Mouse (Mus musculus): ENCODE results near the gene Prkd1. TPM values are rescaled to one million over a fixed set of nuclear protein-coding genes. Genes with fewer than 3 reads are reported as not detected.

The Prkd1 gene
- polyA plus RNA-seq, 1 experiment from 2014 or later, result 4.5 TPM

DNA sequence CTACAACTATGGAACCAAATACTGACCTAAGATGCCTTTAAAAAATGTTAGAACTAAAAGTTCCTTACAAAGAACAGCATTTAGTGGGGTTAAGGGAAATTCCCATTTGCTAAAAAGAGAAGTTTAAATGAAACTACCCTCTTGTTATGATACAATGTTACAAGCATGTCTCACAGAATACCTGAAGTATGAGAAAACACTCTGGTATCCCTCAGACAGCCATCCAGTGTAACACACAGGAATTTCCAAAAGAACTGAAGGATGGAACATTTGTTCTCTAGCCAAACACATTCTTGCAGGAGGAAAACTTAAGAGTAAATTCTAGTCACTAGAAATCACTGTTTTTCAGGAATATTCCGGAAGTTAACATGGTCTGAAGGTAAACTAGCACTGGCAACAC is 33.0 kb downstream of the Prkd1 start:
- H3K27ac ChIP-seq (ENCODE audit: low read length), result no peak overlapping the region
- no peak overlapping the region for H3K4me2 ChIP-seq (ENCODE audit: low read depth, low read length)
- H3K36me3 ChIP-seq (ENCODE audit: control insufficient read depth, insufficient read depth), result no peaks in the 10 kb centered on the region
- WGBS, result 83% methylated on average over 1 of the region's 1 CpGs
- no peaks in the 10 kb centered on the region for H3K9me3 ChIP-seq (replicated peaks; ENCODE audit: control insufficient read depth, low read length)
- no peak for ATAC-seq (replicated peaks; ENCODE audit: extremely low read depth, insufficient read depth, low FRiP score)
- H3K9ac ChIP-seq (ENCODE audit: low read length), result no peak overlapping the region
- H3K4me1 ChIP-seq (ENCODE audit: control insufficient read depth, insufficient read depth, low read length), result peaks cover 13% of the 10 kb centered on the region
- no peak overlapping the region for H3K4me3 ChIP-seq (ENCODE audit: low read length)
- no peaks in the 10 kb centered on the region for H3K27me3 ChIP-seq (ENCODE audit: control insufficient read depth, insufficient read depth, low read length)

DNA sequence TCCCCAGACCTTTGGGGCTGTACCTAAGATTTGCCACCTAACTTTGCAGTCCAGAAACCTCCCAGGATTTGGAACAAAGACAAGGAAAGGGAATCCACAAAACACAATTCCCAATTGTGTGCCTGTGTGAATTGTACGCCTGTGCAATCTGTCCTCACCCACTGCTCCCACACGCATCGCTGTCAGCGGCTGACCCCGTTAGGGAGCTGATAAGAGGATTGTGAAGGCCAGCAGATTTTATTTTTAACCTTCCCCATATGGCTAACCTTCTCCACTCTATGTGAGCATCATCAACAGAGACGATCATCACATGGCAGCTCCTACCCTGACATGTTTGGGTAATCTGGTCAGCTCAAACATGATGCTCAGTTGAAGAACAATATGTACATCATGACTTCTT is 34.6 kb downstream of the Prkd1 start:
- Histone ChIP-seq H3K4me3 (ENCODE audit: low read length) (no peak overlapping the region), H3K4me1 (ENCODE audit: control insufficient read depth, insufficient read depth, low read length) (peaks cover 13% of the 10 kb centered on the region), H3K36me3 (ENCODE audit: control insufficient read depth, insufficient read depth) (no peaks in the 10 kb centered on the region), H3K4me2 (ENCODE audit: low read depth, low read length) (peak overlapping the region; percentile 22; the same call in 1 of the 2 replicates), H3K27me3 (ENCODE audit: control insufficient read depth, insufficient read depth, low read length) (no peaks in the 10 kb centered on the region), H3K27ac (ENCODE audit: low read length) (peak overlapping the region; percentile 63), H3K9me3 (replicated peaks; ENCODE audit: control insufficient read depth, low read length) (no peaks in the 10 kb centered on the region), H3K9ac (ENCODE audit: low read length) (no peak overlapping the region)
- ATAC-seq (replicated peaks; ENCODE audit: extremely low read depth, insufficient read depth, low FRiP score), result peak; percentile 83
- WGBS, result 16% methylated on average over 6 of the region's 6 CpGs

DNA sequence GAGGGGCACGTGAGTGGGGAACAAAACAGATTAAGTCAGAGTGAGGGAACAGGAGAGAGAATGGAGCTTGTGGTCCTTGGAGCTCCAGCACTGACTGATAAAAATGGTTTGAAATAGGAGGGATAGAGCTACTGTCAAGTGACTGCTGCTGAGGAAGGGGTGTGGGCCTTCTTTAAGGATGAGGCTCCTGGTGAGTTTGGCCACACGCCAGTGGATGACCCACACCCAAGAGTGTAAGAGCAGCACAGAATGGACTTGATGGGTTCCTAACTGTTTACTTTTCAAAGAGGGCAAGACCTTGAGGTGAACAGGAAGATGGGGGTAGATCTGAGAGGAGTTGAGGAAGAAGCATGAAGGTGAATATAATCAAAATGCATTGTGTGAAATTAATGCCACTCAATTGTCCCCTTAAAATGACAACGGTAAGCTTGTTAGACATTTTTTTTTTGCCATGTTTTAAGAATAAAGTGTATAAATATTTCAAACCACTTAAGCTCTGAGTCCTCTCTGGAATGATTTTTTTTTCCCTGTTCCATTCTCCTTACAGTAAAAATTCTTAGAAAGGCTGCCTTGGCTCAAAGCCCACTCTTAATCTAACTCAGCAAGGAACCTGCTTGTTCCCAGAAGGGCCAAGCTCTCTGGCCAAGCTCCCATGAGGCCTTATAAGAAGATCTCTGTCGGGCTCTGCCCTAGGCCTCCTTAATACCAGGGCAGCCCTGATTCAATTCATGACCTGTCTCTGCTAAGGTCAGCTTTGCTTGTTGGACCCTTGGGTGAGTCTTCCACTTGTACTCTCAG is 42.0 kb downstream of the Prkd1 start:
- Histone ChIP-seq H3K4me1 (ENCODE audit: control insufficient read depth, insufficient read depth, low read length) (peaks cover 6% of the 10 kb centered on the region), H3K36me3 (ENCODE audit: control insufficient read depth, insufficient read depth) (no peaks in the 10 kb centered on the region), H3K9ac (ENCODE audit: low read length) (no peak overlapping the region), H3K4me2 (ENCODE audit: low read depth, low read length) (no peak overlapping the region), H3K27ac (ENCODE audit: low read length) (no peak overlapping the region), H3K4me3 (ENCODE audit: low read length) (no peak overlapping the region), H3K27me3 (ENCODE audit: control insufficient read depth, insufficient read depth, low read length) (no peaks in the 10 kb centered on the region), H3K9me3 (replicated peaks; ENCODE audit: control insufficient read depth, low read length) (no peaks in the 10 kb centered on the region)
- ATAC-seq (replicated peaks; ENCODE audit: extremely low read depth, insufficient read depth, low FRiP score), result no peak
- 50% methylated on average over 4 of the region's 4 CpGs for WGBS

DNA sequence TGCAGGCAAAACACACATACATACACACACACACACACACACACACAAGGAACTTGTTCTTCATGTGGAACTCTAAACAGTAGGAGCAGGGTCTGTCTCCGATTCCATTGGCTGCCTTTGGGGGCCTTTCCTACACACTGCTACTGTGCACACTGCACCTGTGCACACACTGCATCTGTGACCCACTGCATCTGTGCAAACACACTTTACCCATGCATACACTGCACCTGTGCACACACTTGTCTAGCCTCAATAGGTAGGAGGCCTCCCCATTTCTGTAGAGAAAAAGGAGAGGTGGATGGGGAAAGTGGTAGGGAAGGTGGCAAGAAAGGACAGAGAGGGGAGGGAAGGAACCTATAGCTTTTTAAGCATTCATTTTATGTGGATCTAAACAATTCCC is 49.5 kb downstream of the Prkd1 start:
- Histone ChIP-seq H3K27me3 (ENCODE audit: control insufficient read depth, insufficient read depth, low read length) (no peaks in the 10 kb centered on the region), H3K27ac (ENCODE audit: low read length) (no peak overlapping the region), H3K36me3 (ENCODE audit: control insufficient read depth, insufficient read depth) (no peaks in the 10 kb centered on the region), H3K4me2 (ENCODE audit: low read depth, low read length) (no peak overlapping the region), H3K9ac (ENCODE audit: low read length) (no peak overlapping the region), H3K4me3 (ENCODE audit: low read length) (no peak overlapping the region), H3K9me3 (replicated peaks; ENCODE audit: control insufficient read depth, low read length) (no peaks in the 10 kb centered on the region), H3K4me1 (ENCODE audit: control insufficient read depth, insufficient read depth, low read length) (peaks cover 10% of the 10 kb centered on the region; the same call in 1 of the 2 replicates)
- no peak for ATAC-seq (replicated peaks; ENCODE audit: extremely low read depth, insufficient read depth, low FRiP score)
- WGBS, result 94% methylated on average over 1 of the region's 1 CpGs

DNA sequence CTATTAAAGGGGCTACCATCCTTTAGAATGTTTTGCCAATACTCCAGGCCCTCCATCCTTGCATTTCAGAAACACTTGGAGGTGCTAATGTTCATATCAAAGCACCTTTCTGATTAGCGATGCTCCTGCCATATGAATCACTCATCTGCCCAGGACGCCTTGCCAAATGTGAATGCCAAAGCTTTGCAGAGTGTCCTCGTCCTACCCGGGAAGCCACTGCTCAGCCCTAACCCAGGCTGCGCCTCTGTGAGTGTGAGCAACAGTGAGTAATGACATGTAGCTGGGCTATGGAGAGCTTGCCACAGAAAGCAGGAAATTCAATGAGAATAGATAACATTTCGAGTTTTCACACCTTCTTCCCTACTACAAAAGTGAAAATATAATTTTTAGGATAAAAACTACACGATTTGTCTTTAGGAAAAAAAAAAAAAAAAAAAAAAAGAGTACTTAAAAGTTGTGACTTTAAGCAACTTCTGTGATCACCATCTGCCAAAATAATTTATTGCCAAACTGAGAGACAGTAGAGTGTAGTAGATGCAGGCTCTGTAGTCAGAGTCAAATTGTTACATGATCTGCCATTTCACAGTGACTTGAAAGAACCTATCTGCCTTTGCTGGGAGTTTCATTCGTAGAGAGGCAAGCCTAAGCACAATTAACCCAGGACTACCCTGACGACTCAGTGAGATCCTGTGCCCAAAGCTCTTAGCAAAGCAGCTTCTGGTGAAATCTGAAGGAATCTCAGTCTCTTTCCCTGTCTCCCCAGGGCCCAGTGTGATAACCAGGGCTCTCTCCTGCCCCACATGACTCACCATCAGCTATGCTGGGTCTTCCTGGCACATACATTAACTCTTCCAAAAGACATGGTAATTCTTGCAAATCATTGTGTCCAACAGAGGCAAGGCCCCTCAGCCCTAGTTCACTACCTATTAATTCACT is 50.6 kb downstream of the Prkd1 start:
- ATAC-seq (replicated peaks; ENCODE audit: extremely low read depth, insufficient read depth, low FRiP score), result 0 out of 2 replicates have a peak, but pooled peaks have one; percentile 37
- no peaks in the 10 kb centered on the region for H3K27me3 ChIP-seq (ENCODE audit: control insufficient read depth, insufficient read depth, low read length)
- H3K4me1 ChIP-seq (ENCODE audit: control insufficient read depth, insufficient read depth, low read length), result peaks cover 13% of the 10 kb centered on the region; the same call in 1 of the 2 replicates
- H3K9ac ChIP-seq (ENCODE audit: low read length), result no peak overlapping the region
- no peak overlapping the region for H3K4me3 ChIP-seq (ENCODE audit: low read length)
- no peaks in the 10 kb centered on the region for H3K9me3 ChIP-seq (replicated peaks; ENCODE audit: control insufficient read depth, low read length)
- 48% methylated on average over 9 of the region's 9 CpGs for WGBS
- no peak overlapping the region for H3K4me2 ChIP-seq (ENCODE audit: low read depth, low read length)
- H3K27ac ChIP-seq (ENCODE audit: low read length), result no peak overlapping the region
- H3K36me3 ChIP-seq (ENCODE audit: control insufficient read depth, insufficient read depth), result no peaks in the 10 kb centered on the region

DNA sequence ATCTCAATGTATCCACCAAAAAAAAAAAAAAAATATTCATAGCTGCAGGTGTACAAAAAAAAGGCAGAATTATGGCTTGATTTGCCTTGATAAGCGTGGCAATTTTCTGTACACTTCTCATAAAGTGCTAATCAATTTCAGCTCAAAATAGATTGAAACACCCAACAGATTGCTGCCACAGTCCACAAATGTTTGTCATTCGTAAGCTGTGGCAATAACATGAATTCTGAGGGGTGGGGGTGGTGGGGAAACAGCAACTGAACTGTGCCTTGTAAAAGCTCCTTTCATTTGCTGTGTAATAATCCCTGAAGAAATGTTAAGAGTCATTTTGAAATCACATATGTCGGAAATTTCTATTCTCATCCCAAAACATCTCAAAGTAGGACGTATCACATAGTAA is 51.4 kb downstream of the Prkd1 start:
- H3K9me3 ChIP-seq (replicated peaks; ENCODE audit: control insufficient read depth, low read length), result no peaks in the 10 kb centered on the region
- H3K36me3 ChIP-seq (ENCODE audit: control insufficient read depth, insufficient read depth), result no peaks in the 10 kb centered on the region
- ATAC-seq (replicated peaks; ENCODE audit: extremely low read depth, insufficient read depth, low FRiP score), result no peak
- WGBS, result 88% methylated on average over 4 of the region's 4 CpGs
- no peak overlapping the region for H3K4me3 ChIP-seq (ENCODE audit: low read length)
- H3K4me1 ChIP-seq (ENCODE audit: control insufficient read depth, insufficient read depth, low read length), result peaks cover 13% of the 10 kb centered on the region; the same call in 1 of the 2 replicates
- no peaks in the 10 kb centered on the region for H3K27me3 ChIP-seq (ENCODE audit: control insufficient read depth, insufficient read depth, low read length)
- H3K4me2 ChIP-seq (ENCODE audit: low read depth, low read length), result no peak overlapping the region
- H3K9ac ChIP-seq (ENCODE audit: low read length), result no peak overlapping the region
- no peak overlapping the region for H3K27ac ChIP-seq (ENCODE audit: low read length)

DNA sequence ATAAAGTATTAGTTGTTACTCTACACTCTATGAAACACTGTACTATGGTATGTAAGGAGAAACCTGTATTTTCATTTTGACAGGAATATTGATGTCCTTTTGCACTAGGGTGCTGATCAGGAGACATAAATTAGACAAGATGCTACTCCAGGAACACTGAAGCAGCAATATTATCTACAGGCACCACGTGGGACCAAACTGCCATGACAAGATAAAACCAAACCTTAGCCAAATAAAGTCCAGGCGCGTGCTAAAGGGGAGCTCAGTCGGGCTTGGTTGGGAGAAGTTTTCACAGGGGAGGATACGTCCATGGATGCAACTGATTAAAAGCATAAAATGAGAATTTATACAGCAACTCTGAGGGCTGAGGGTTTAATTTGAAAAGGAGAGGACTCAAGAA is 53.1 kb downstream of the Prkd1 start:
- Histone ChIP-seq H3K4me2 (ENCODE audit: low read depth, low read length) (no peak overlapping the region), H3K9me3 (replicated peaks; ENCODE audit: control insufficient read depth, low read length) (no peaks in the 10 kb centered on the region), H3K9ac (ENCODE audit: low read length) (no peak overlapping the region), H3K4me1 (ENCODE audit: control insufficient read depth, insufficient read depth, low read length) (peaks cover 13% of the 10 kb centered on the region; the same call in 1 of the 2 replicates), H3K27me3 (ENCODE audit: control insufficient read depth, insufficient read depth, low read length) (no peaks in the 10 kb centered on the region), H3K4me3 (ENCODE audit: low read length) (no peak overlapping the region), H3K36me3 (ENCODE audit: control insufficient read depth, insufficient read depth) (no peaks in the 10 kb centered on the region), H3K27ac (ENCODE audit: low read length) (no peak overlapping the region)
- 60% methylated on average over 5 of the region's 5 CpGs for WGBS
- ATAC-seq (replicated peaks; ENCODE audit: extremely low read depth, insufficient read depth, low FRiP score), result no peak

DNA sequence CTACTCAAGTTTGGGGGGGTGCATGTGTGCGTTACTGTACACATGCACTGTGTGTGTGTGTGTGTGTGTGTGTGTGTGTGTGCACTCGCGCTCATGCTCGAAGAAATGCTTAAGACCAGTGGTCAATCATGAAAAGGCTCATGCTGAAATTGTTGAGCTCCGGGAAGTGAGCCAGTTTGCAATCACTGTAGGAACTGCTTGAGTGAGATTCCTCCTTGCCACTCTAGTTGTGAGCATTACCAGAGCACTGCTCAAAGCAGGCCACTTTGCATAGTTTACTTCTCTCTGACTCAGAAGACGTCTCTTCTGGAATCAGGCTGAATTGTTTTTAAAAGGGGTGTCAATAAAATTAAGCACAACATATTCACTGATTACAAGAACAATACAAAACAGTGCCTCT is 54.4 kb downstream of the Prkd1 start:
- 0 out of 2 replicates have a peak overlapping the region, but pooled peaks have one; percentile 24 for H3K27ac ChIP-seq (ENCODE audit: low read length)
- peaks cover 13% of the 10 kb centered on the region; the same call in 1 of the 2 replicates for H3K4me1 ChIP-seq (ENCODE audit: control insufficient read depth, insufficient read depth, low read length)
- H3K27me3 ChIP-seq (ENCODE audit: control insufficient read depth, insufficient read depth, low read length), result no peaks in the 10 kb centered on the region
- H3K9me3 ChIP-seq (replicated peaks; ENCODE audit: control insufficient read depth, low read length), result no peaks in the 10 kb centered on the region
- no peak overlapping the region for H3K9ac ChIP-seq (ENCODE audit: low read length)
- H3K4me3 ChIP-seq (ENCODE audit: low read length), result no peak overlapping the region
- peak overlapping the region; percentile 32; the same call in 1 of the 2 replicates for H3K4me2 ChIP-seq (ENCODE audit: low read depth, low read length)
- ATAC-seq (replicated peaks; ENCODE audit: extremely low read depth, insufficient read depth, low FRiP score), result no peak; the same call in 1 of the 2 replicates
- WGBS, result 34% methylated on average over 6 of the region's 6 CpGs
- no peaks in the 10 kb centered on the region for H3K36me3 ChIP-seq (ENCODE audit: control insufficient read depth, insufficient read depth)
